Mouse (Mus musculus) CD4-positive, CD25-positive, alpha-beta regulatory T cell, adult 4 months (primary cell): ENCODE results near the gene Rec8. TPM values are rescaled to one million over a fixed set of nuclear protein-coding genes. Genes with fewer than 3 reads are reported as not detected.

ENCODE experiments used
- ATAC-seq: one replicate; pipeline ENCODE4 v1.8.0; 2017
- polyA plus RNA-seq, 2 experiments: library from polyadenylated mRNA; unstranded; fragments of 100-300 nt; shearing (Covaris generic); gene quantifications; one replicate each; pipeline ENCODE4 v1.2.1; 2017

Gene Rec8
- polyA plus RNA-seq, 2 experiments from 2014 or later = 14.5 to 22.1 TPM

DNA sequence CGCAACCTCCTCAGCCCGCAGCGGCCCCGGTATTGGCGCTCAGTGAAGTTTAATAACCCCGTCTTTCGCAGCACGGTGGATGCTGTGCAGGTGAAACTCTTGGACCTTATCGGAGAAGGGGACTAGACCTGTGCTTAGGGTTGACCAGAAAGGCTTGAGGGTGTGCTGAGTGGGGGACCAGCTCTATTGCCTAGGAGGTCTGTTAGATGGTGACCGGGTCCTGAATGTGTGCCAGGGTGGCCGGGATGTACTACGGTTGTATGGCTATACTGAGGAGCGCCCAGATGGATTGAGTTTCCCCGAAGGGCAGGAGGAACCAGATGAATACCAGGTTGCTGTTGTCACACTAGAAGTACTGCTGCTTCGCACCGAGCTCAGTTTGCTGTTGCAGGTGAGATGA, 25.6 kb upstream of the Rec8 start:
- ATAC-seq = no peak

DNA sequence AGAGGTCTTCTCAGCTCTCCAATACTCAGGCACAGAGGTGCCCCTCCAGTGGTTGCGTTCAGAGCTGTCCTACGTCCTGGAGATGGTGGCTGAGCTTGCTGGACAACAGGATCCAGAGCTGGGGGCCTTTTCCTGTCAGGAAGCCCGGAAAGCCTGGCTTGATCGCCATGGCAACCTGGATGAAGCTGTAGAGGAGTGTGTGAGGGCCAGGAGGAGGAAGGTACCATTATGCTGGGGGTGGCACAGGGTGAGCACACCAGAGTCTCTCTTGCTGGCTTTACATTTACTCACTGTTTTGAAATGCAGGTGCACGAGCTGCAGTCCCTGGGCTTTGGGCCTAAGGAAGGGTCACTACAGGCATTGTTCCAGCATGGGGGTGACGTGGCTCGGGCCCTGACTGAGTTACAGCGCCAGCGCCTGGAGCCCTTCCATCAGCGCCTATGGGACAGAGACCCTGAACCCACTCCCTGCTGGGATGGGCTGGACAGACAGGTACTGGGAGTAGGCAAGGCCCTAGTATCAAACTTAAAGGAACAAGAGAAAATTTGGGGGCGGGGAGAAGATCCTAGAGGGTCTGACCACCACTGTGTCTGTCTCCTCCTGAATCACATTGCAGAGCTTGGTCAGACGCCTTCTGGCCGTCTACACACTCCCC, 21.7 kb upstream of the Rec8 start:
- no peak for ATAC-seq

DNA sequence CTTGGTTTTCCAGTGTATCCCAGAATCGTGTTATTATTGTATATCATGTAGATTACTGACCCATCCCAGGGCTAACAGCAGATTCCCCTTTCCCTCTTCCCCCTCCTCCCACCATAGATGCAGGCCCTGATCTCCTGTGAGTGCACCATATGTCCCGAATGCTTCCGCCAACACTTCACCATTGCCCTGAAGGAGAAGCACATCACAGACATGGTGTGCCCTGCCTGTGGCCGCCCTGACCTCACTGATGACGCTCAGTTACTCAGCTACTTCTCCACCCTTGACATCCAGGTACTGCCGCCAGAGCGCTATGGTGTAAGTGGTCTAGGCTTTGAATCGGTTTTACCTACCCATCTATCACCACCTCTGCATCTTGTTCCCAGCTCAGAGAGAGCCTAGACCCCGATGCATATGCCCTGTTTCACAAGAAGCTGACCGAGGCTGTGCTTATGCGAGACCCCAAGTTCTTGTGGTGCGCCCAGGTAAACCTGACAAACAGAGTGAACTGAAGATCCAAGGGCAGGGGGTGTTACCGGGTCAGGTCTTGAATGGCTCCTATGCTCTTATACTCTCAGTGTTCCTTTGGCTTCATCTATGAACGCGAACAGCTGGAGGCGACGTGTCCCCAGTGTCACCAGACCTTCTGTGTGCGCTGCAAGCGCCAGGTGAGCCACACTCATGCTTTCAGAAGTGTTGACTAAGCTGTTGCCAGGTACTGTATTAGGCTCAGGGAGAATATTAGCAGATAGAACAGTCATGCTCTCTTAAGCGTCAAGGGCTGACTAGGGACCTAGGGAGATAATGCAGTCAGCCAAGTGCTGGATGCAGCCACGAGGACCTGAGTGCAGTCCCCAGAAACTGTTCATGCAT, 19.1 kb upstream of the Rec8 start:
- no peak for ATAC-seq

DNA sequence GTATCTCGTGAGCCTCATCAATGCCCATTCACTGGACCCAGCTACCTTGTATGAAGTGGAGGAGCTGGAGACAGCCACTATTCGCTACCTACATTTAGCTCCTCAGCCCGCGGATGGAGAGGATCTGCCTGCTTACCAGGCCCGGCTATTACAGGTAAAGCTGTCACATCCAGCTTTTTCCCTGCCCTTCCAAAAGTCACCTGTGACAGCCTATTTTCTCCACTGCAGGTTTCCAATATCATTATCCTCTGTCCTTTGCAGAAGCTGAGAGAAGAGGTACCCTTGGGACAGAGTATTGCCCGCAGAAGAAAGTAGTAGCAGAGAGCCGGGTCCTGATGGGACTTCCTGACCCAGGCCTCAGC, 14.6 kb upstream of the Rec8 start, which contains the start of gene Irf9:
Irf9 (plus strand) TSS at position 301 of the 362 bp plus-strand sequence.
- no peak for ATAC-seq

DNA sequence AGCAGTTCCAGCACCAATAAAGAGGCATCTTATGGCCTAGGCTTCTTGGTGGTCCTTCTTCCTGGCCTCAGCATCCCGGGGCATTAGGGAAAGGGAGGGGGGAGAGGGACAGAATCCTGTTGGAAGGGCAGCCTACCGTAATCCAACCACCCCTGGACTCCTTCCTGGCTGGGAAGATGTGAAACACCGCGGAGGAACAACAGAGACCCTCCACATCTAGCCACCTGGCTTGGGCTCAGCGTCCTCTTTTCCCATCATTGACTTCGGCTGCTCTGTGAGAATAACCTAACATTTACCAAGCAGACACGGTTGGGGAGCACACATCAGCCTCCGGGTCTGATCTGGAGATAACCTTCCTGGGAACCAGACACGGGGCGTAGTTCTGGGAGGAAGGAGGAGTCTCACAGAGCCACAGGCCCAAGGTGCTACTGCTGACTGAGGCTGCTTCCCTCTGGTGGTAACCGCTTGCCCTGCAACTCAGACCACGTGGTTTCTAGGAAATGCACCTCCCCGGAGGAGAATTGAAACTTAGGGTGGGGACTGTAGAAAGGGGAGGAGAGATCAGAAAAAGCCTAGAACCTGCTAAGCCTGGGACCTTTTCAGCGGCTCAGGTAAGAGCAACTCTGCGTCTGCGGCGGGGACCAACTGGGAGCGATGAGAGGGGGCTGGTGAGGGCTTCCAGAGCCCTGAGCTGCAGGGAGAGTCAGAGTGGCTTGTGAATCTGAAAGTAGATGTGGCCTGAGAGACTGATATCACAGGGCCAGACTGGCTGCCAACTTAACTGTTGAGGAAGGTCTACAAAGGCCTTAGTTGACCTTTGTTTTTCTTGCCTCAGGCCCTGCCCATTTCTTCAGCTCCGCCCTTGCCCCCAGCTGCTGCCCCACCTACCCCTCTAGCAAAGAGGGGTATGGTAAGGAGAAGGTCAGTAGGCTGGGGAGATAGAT, 13.9 kb upstream of the Rec8 start:
- peak; percentile 96 for ATAC-seq

DNA sequence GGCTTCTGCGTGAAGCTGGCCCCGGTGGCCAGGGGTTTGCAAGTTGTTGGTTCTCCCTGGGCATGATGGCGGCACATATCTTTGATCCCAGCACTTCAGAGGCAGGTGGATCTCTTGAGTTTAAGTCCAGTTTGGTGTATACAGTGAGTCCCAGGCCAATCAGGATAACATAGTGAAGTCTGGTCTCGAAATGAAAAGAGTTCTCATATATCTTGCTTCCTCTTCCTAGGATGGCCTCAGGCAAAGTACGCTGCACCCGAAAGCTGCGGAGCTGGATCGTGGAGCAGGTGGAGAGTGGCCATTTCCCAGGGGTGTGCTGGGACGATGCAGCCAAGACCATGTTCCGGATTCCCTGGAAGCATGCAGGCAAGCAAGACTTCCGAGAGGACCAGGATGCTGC, 13.0 kb upstream of the Rec8 start:
- no peak for ATAC-seq

DNA sequence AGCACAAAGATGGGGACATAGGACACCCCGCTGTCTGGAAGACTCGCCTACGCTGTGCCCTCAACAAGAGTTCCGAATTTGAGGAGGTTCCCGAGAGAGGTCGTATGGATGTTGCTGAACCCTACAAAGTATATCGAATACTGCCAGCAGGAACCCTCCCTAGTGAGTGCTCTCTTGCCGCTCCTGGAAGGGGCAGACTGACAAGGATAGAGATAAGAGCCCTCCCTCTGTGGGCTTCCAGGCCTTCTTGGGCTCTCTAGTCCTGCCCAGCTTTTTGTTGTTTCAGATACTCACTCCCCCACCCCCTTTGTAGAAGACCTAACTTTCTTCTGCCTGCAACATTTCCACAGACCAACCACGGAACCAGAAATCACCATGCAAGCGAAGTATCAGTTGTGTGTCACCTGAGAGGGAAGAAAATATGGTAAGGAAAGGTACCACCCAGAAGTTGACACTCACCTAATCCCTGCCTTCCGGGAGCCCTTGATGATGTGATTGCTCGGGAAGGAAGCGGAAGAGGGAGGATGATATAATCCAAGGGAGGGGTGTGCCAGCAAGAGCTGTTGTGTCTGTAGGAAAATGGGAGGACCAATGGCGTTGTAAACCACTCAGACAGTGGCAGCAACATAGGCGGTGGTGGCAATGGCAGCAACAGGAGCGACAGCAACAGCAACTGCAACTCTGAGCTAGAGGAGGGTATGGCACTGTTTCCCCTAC, 11.9 kb upstream of the Rec8 start:
- ATAC-seq = no peak

DNA sequence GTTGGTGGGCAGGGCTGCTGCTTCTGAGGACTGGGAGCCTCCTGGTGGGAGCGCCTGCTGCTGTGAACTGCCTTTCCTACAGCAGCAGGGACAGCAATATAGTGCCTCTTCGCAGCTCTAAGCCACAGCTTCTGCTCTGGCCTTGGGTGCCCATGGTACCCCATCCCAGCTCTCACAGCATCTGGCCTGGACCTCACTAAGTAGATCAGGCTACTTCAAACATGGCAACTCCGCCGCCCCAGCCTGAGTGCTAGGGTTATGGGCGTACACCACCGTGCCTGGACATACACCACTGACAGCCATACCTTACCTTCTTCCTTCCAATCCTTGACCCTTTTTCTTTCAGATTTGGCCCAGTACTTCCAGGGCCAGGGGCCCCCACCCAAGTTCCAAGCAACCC, 9.5 kb upstream of the Rec8 start:
- no peak for ATAC-seq

DNA sequence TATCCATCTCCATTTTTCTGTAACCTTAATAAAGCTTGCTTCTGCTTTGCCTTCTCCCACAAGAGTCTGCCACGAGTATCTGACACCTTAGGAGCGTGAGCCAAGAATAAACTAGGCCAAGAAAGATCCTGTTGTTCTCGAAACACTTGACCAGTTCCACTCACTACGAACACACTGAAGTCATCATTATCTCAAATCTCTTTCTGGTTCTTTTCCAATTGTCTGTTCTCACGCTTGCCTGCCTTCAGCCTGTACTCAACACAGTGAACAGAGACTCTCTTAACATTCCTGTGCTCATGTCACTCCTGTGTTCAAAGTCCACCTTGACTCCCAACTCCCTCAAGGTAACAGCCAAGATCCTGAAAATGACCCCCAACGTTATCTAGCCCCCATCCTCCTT, 4.5 kb upstream of the Rec8 start:
- ATAC-seq = no peak

DNA sequence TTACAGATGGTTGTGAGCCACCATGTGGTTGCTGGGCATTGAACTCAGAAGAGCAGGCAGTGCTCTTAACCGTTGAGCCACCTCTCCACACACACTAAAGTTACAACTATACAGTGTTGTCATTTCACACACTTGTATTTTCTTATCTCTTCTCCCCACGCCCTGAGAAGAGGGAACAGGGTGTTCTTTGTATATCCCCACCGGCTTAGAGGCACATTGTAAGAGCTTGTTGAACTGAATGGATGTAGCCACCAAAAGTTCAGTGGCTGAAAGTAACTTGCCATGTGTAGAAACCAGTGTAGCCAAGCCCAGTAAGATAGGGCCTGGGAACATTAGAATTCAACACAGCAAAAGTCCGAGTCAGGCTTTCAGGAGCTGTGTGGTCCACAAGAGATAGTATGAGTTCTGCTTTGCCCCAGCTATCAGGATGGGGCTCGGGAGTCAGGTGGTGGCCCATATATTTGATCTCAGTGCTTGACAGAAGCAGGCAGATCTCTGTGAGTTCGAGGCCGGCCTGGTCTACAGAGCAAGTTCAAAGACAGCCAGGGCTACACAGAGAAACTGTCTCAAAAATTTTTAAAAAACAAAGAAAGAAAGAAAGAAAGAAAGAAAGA, 3.2 kb upstream of the Rec8 start:
- ATAC-seq = no peak

DNA sequence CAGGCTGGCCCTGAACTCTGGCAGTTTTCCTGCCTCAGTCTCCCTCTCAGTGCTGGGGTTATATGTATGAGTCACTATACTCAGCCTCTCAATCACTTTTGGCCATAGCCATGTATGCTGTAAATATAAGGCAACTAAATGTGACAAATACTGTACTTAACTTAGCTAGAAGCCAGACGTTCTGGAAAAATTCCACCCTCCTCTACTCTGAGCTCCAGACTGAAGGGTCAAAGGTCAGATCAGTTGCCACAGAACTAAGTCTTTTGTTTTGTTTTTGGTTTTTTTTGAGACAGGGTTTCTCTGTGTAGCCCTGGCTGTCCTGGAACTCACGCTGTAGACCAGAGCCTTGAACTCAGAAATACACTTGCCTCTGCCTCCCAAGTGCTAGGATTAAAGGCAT, 2.0 kb upstream of the Rec8 start:
- no peak for ATAC-seq

DNA sequence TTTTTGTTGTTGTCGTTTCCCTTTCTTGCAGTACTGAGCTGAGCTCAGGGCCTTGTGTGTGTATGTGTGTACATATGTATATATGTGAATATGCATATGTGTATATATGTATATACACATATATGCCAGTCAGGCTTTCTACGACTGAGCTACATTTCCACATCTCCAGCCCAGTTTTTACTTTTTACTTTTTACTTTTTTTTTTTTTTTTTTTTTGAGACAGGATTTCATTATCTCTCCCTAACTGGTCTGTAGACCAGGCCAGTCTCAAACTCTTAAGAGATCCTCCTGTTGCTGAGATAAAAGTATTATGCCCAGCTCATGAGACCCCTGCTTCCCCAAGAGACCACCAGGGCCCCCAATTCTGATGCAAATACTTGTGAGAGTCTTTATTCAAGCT, 993 bp upstream of the Rec8 start:
- no peak for ATAC-seq

DNA sequence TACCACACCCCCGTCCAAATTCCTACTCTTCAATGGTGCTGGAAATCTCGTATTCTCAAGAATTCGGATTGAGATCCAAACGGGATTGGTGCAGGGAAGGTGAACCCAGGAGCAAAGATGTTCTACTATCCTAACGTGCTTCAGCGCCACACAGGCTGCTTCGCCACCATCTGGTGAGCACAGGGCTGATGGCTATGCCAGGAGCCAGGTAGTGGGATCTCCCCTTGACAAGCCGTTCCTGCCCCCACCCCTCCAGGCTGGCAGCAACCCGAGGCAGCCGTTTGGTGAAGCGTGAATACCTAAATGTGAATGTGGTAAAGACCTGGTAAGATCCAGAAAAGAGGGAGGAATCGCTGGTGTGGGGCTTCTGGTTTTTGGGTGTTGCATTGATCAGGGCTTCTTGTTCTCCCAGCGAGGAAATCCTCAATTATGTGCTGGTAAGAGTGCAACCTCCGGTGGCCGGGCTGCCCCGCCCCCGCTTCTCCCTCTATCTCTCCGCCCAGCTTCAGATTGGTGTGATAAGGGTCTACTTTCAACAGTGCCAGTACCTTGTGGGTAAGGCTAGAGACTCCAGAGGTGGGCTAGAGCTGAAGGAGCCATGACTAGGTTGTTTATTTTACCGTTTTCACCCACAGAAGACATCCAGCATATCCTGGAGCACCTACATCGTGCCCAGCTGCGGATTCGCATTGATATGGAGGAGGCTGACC, 804 bp downstream of the Rec8 start:
- ATAC-seq = peak; percentile 27

DNA sequence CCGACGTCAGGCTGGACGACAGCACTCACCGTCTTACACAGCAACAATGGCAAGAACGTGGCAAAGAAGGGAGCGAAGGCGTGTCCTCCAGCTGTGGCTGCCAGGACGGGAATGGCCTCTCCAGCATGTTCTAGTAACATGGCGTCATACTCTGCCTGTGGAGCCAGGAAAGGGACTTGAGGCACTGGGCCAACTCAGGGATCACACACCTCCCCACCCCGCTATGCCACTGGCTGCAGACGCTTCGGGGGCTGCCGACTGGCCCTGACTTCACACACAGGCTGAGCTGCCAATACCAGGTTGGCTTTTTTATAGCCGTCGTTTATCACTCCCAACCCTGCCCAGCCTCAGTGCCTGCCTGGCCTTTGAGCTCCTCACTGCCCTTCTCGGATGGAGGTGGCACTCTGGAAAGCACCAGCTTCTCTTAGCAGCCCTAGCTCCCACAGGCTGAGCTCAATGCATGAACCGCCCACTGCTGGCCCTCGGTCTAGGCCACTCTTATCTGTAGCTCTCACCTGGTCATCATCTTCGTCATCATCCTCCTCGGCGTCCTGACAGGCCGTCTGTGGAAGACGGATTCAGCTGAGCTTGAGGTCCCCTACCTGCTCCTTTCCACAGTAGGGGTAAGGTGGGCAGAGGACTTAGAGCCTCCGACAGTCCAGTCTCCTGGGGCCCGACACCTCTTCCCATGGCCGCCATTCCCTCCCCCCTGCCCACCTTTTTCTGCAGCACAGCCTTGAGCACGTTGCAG, 10.4 kb downstream of the Rec8 start:
- no peak for ATAC-seq

DNA sequence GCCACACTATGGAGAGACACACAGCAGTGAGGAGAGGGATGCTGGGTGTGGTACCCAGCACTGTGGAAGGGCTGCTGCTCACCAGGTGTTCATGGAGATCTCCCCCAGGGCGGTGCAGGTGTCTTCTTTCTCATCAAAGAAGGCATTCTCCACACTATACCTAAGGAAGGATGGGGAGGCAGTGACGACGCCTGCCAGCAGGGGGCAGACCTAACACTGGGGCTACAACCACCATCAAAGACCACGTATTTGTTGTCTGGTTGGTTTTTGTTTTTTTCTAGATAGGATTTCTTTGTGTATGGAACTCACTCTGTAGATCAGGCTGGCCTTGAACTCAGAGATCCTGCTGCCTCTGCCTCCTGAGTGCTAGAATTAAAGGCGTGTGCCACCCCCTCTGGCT, 11.5 kb downstream of the Rec8 start:
- ATAC-seq = peak; percentile 80

DNA sequence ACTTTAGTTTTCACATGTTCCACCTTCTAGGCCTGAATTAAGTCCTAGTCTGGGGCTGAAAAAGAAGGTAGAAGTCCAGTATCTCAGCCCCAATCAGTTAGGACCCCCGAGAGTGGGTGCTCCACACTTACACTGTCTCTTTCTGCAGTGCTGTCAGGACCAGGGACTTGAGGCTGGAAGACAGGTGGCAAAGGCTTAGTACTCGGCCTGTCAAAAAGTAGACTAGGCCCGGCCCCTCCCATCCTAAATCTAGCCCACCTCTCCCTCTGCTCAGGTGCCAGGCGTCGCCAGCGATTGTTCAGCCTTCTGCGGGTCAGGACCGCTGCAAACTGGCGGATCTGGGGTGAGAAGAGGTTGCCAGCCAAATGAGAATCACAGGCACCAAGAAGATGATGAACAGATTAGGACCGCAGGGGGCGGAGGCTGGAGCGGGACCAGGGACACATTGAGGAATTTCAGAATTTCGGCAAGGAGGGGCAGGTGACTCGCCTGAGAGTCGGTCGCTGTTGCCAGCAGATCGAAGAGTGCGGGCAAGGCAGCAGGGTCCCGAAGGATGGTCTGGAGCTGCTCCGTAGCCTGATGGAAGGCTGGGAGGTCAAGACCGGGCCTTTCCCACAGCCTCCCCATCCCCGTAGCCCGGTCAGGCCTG, 17.2 kb downstream of the Rec8 start:
- peak; percentile 6 for ATAC-seq

DNA sequence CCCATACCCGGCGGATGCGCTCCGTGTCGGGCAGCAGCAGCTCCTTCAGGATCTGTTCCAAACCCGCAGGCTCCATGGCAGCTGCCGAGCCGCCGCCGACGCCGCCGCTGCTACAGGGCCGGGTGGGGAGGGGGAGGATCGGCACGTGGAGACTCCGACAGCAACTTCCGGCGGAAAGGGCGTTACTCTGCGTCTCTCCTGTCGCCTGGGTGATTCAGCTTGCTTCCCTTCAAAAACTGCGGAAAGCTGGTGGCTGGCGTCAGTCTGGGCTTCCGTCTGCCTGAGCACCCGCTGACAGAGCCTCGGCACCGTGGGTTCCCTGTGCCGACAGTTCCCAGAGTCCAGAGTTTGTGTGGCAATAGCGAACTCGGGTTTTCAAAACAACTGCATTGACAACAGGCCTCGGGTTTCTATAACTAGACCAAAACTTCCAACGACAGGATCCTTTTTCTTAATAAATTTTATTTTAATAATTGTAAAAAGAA, 17.7 kb downstream of the Rec8 start, which contains the start of gene Ipo4:
Ipo4 (minus strand) TSS at position 435 of the 485 bp plus-strand sequence.
- ATAC-seq = peak; percentile 99

DNA sequence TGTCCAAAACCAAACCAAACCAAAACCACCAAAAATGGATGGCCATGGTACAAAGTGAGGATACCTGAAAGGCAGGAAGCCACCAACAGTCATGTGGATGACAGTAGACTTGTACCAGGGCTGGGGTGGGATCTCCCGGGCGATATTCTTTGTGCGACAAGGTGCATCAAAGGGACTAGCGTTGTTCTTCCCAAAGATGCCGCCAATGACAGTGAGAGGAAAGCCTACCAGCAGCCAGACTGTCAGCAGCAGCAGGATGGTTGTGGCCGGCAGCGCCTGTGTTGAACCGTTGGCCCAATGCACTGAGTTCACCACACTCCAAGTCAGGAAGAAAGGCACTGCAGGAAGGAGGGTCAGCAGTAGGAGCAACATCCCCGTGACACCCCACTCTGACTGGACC, 20.0 kb downstream of the Rec8 start, which contains the start of gene Gm49378:
Gm49378 (minus strand) TSS at position 101 of the 400 bp plus-strand sequence.
- ATAC-seq = no peak

DNA sequence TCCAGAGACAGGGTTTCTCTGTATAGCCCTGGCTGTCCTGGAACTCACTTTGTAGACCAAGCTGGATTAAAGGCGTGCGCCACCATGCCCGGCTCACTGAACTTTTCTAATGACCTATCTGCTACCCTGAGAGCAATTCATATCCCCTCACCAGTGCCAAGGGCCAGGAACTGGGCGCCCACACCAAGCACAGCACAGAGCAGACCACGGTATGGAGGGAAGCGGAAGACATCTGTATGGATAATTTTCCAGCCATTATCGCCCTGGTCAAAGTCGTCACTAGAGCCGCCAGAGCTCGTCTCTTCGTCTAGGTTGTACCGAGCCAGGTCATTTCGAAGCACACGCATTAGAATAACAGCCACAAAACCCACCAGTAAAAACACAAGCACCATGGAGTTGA, 23.0 kb downstream of the Rec8 start:
- ATAC-seq = no peak

DNA sequence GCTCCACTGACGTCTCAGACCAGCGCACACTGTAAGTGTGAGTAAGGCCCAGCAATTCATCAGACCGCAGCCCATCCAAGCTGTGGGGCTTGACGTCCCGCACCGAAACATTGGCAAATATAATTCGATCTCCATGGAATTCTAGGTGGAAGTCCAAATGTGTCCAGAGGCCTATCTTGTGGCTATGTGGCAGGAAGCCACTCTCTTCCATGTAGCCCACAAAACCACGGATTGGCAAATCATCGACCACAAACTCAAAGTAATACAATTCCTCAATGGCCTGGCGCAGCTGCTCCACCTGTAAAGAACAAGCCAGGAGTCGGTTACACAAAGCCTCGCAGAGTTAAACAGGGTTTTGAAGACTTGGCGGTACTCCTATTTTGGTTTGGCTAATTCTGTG, 23.5 kb downstream of the Rec8 start:
- ATAC-seq = no peak
